Mouse (Mus musculus) hindbrain, embryonic 10.5 days (tissue): ENCODE results near the gene Stim1. TPM values are rescaled to one million over a fixed set of nuclear protein-coding genes. Genes with fewer than 3 reads are reported as not detected.

Experiments
- DNase-seq: peaks from one replicate; pipeline ENCODE4 v3.0.0-alpha.2; 2017; ENCODE audit warnings: low spot score
- H3K27ac ChIP-seq: fragments of 300-500 bp; sonication (generic); 2 replicates; pipeline ENCODE4 v1.5.1; 2016; ENCODE audit warnings: mild to moderate bottlenecking, moderate library complexity
- H3K27me3 ChIP-seq: fragments of 300-500 bp; sonication (generic); 2 replicates; pipeline ENCODE4 v1.6.1; 2016; ENCODE audit warnings: mild to moderate bottlenecking; ENCODE audit not compliant: poor library complexity, insufficient read depth, severe bottlenecking
- H3K36me3 ChIP-seq: fragments of 300-500 bp; sonication (generic); 2 replicates; pipeline ENCODE4 v1.6.1; 2016; ENCODE audit warnings: mild to moderate bottlenecking, moderate library complexity
- H3K4me1 ChIP-seq: fragments of 300-500 bp; sonication (generic); replicated peaks from 2 replicates; pipeline ENCODE4 v1.6.1; 2016; ENCODE audit warnings: mild to moderate bottlenecking
- H3K4me3 ChIP-seq: fragments of 300-500 bp; sonication (generic); 2 replicates; pipeline ENCODE4 v1.5.1; 2016; ENCODE audit warnings: mild to moderate bottlenecking, moderate library complexity
- H3K9me3 ChIP-seq: fragments of 300-500 bp; sonication (generic); 2 replicates; pipeline ENCODE4 v1.6.1; 2016; ENCODE audit warnings: mild to moderate bottlenecking, moderate library complexity
- WGBS: fragments of 180-500 bp; shearing (Covaris S2); methylation state at CpG from one replicate; pipeline ENCODE4 v1.1.7; 2016; 5-methylcytosine and 5-hydroxymethylcytosine counted together
- polyA plus RNA-seq: library from polyadenylated mRNA; unstranded; fragments of >200 nt; fragmentation: Nextera tagmentation; extraction: Ambion mirVana; gene quantifications from 2 replicates; pipeline ENCODE4 v1.2.1, GENCODE M21; 2016

Gene Stim1
- polyA plus RNA-seq, 1 experiment from 2014 or later: 8.9 TPM

DNA sequence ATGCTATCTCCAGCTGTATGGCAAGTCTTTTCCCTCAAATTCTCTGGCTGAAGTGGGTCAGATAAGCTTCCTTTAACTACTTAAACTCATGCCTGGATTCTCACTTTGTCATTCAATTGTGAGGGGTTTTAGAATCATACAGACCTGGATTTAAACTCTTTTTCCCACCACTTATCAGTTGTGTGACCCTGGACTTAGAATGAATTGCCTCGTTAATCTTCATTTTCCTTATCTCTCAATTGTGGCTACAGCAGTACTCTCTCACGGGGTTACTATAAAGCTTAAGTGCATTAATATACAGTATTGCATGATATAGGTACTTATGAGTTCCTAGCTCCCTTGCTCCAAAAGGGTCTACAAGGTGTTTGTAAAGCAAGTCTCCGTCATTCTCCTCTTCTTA, 24.7 kb upstream of the Stim1 start:
- Histone ChIP-seq H3K27me3 (no peaks in the 10 kb centered on the region), H3K9me3 (no peaks in the 10 kb centered on the region), H3K36me3 (peaks cover 52% of the 10 kb centered on the region), H3K27ac (no peak overlapping the region), H3K4me1 (peaks cover 34% of the 10 kb centered on the region), H3K4me3 (no peak overlapping the region)
- DNase-seq: no peak
- 88% methylated on average over 3 of the region's 3 CpGs for WGBS

DNA sequence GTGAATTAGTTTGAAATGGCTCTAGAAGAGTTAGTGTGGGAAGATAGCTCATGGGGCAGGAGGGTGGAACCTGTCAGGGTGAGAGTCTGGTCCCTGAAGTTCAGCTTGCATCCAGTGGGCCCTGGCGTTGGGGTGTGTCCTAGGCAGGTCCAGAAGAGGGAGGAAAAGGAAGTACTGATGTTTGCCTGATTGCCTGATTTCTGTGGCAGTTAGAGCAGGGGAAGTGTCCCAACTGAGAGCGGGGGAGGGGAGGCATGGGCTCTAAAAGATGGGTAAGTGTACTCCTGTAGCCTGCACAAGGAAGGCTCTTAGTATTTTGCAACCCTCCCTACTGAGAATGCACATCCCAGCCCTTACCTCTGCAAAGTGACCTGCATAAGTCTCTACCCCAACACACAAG, 23.7 kb upstream of the Stim1 start:
- H3K27me3 ChIP-seq: no peaks in the 10 kb centered on the region
- H3K4me1 ChIP-seq: peaks cover 43% of the 10 kb centered on the region
- no peak overlapping the region for H3K27ac ChIP-seq
- no peak for DNase-seq
- 83% methylated on average over 2 of the region's 2 CpGs for WGBS
- no peaks in the 10 kb centered on the region for H3K9me3 ChIP-seq
- H3K36me3 ChIP-seq: peaks cover 43% of the 10 kb centered on the region
- no peak overlapping the region for H3K4me3 ChIP-seq

DNA sequence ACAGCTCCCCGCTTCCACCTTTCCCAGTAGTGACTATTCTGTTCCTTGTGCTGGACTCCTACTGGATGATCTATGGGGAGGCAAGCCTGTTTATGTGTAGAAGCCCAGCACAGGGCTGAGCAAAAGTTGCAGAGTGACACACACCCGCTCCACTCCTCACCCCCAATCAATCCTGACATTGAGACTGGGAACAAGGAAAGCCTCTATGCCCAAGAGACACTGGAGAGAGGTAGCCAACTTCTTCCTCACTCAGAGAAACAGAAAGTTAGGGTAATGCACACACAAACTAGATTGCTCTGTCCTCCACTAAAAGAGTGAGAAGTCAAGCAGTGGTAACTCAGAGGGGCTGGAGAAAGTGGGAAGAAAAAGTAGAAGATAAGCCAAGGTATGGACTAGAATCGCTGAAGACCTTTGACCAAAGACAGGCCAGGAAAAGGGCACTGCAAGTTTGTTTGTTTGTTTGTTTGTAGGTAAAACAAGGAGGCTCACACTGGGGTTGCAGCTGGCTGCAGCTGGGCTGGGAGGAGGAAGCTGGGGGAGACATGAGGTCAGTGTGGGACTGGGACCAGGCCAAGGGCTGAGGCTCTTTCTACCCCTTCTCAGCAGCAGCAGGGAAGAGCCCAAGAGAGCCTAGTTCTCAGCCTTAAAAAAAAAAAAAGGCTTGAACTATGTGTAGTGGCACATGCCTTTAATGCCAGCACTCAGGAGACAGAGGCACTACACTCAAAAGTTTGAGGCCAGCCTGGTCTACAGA, 22.6 kb upstream of the Stim1 start:
- H3K4me3 ChIP-seq: no peak overlapping the region
- H3K27me3 ChIP-seq: no peaks in the 10 kb centered on the region
- H3K27ac ChIP-seq: no peak overlapping the region
- H3K4me1 ChIP-seq: peaks cover 51% of the 10 kb centered on the region
- 89% methylated on average over 3 of the region's 3 CpGs for WGBS
- H3K9me3 ChIP-seq: no peaks in the 10 kb centered on the region
- peaks cover 32% of the 10 kb centered on the region for H3K36me3 ChIP-seq
- DNase-seq: no peak

DNA sequence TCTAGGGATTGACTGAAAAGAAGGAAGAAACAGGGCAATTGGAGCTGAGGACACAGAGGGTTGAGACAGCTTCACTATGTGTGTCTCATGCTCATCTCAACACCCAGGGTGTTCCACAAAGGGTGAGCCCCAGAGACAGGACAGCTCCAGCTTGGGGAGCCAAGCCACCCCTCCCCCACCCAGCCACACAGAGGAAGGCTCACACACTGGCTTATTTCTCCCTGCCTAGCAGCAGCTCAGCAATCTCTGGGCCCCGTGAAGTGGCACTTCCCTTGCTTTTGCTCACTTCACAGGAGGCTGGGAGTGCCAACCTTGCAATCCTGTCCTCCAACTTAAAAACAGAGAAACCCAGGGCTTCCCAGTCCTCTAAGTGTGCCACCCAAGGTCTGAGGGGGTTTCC, 21.8 kb upstream of the Stim1 start:
- H3K4me1 ChIP-seq: peaks cover 51% of the 10 kb centered on the region
- no peak for DNase-seq
- H3K27me3 ChIP-seq: no peaks in the 10 kb centered on the region
- H3K9me3 ChIP-seq: no peaks in the 10 kb centered on the region
- 8% methylated on average over 1 of the region's 1 CpGs for WGBS
- H3K4me3 ChIP-seq: no peak overlapping the region
- H3K36me3 ChIP-seq: peaks cover 23% of the 10 kb centered on the region
- peak overlapping the region; percentile 66 for H3K27ac ChIP-seq

DNA sequence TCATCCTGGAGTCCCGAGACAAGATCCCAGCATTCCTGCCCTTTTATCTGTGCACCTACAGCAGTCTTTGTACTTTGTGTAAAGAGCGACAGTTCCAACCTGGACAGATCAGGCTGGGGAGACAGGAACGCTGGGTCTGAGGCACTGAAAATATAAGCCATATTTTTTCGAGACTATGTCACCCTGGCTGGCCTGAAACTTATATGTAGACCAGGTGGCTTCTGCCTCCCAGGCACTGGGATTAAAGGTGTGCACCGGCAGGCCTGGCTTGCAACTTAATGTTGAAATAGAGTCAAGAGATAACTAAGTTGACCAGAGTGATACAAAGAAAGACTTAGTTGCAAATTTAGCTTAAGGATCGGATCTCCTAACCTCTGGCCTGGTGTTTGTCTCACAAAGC, 21.3 kb upstream of the Stim1 start:
- H3K27me3 ChIP-seq: no peaks in the 10 kb centered on the region
- WGBS: 62% methylated on average over 6 of the region's 6 CpGs
- DNase-seq: no peak
- H3K36me3 ChIP-seq: peaks cover 19% of the 10 kb centered on the region
- no peak overlapping the region for H3K4me3 ChIP-seq
- peaks cover 51% of the 10 kb centered on the region for H3K4me1 ChIP-seq
- H3K9me3 ChIP-seq: no peaks in the 10 kb centered on the region
- peak overlapping the region; percentile 66; the same call in 1 of the 2 replicates for H3K27ac ChIP-seq

DNA sequence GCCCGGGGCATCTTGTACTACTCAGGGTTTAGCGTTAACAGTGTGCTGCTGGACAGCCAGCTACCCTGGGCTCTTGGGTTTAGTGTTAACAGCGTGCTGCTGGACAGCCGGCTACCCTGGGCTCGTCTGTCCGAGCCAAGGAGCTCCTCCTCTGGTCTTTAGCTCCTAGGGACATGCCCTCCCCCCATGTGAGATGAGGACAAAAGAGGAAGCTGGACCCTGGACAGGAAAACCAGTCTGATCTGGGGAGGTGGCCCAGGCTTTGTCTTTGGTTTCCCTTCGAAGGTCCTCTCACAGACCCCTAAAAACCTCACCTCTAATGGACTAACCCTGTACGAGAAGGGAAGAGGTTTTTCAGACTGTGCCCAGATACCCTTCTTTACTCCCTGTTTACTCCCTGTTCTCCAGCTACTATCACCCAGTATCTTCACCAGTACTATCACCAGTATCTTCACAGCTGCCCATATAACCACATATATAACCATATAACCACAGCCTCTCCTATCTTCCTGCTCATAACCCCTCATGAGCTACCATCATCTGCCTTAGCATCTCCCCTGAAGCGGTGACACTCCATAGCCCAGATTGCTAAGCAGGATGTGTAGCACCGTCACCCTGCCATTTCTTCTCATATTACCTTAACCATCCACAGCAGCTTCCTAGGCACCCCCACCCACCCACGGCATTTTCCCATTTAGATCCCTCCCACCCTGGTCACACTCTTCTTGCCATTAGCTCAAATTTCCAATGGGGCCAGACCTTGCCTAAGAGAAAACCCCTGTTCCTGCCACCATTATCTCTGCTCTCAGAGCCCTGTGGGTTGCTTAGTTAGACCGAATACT, 20.4 kb upstream of the Stim1 start:
- peaks cover 10% of the 10 kb centered on the region; the same call in 1 of the 2 replicates for H3K36me3 ChIP-seq
- no peaks in the 10 kb centered on the region for H3K9me3 ChIP-seq
- H3K4me1 ChIP-seq: peaks cover 51% of the 10 kb centered on the region
- 0 out of 2 replicates have a peak overlapping the region, but pooled peaks have one; percentile 7 for H3K4me3 ChIP-seq
- no peak for DNase-seq
- H3K27me3 ChIP-seq: no peaks in the 10 kb centered on the region
- H3K27ac ChIP-seq: peak overlapping the region; percentile 40
- WGBS: 59% methylated on average over 12 of the region's 12 CpGs

DNA sequence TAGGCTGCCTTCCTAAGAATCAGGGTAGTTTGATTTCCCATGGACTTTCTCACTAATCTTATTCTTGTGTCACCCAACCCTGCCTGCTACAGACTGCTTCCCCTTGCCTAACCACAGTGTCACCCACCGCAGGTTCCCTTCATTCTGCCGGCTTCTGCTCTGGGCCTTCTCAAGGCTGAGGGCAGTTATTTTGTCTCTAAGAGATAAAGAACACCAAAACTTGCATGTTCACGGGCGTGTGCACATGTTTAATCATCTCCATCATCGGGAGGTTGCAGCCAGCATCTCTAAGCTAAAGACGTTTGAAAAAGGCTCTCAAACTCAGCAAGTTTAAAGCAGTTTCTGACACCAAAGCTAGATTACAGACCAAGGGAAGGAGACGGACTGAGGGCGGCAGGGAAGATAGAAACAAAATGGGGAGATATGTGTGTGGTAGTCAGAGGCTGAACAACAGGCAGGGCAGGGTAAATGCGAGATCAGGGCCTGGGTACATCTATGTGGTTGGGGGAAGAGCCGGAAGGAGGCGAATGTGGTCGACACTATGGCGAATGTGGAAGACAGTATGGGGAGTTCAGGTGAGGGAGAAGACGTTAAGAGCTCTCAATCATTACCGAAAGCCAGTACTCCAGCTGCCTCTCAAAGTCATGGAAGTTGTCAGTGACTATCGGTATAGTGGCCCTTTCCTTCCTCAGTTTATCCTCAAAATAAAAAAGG, 18.8 kb upstream of the Stim1 start:
- peak overlapping the region; percentile 98 for H3K27ac ChIP-seq
- 32% methylated on average over 16 of the region's 16 CpGs for WGBS
- no peaks in the 10 kb centered on the region for H3K27me3 ChIP-seq
- H3K9me3 ChIP-seq: no peaks in the 10 kb centered on the region
- H3K4me1 ChIP-seq: peaks cover 51% of the 10 kb centered on the region
- peak overlapping the region; percentile 90 for H3K4me3 ChIP-seq
- no peak for DNase-seq
- 0 out of 2 replicates have a peak, but pooled peaks cover 2% of the 10 kb centered on the region for H3K36me3 ChIP-seq

DNA sequence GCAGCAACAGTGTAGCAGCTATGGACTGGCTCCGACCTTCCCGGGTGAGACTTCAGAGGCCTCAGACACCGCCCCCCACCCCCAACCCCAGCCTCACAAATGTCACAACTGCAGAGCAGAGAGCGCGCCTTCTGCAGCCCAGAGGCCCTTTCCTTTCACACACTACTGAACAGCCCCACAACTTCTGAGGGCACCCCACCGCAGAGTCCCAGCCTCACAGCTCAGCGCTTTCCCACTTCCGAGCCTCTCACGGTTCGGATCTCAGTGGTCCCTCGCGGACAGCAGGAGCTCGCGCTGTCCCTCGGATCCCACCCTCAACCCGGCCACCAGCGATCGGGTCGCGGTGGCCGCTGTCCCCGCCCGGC, 18.1 kb upstream of the Stim1 start:
- DNase-seq: no peak
- no peaks in the 10 kb centered on the region for H3K9me3 ChIP-seq
- H3K36me3 ChIP-seq: no peaks in the 10 kb centered on the region
- H3K4me3 ChIP-seq: peak overlapping the region; percentile 90
- peaks cover 51% of the 10 kb centered on the region for H3K4me1 ChIP-seq
- WGBS: under 1% methylated on average over 23 of the region's 23 CpGs
- H3K27ac ChIP-seq: peak overlapping the region; percentile 98
- H3K27me3 ChIP-seq: no peaks in the 10 kb centered on the region

DNA sequence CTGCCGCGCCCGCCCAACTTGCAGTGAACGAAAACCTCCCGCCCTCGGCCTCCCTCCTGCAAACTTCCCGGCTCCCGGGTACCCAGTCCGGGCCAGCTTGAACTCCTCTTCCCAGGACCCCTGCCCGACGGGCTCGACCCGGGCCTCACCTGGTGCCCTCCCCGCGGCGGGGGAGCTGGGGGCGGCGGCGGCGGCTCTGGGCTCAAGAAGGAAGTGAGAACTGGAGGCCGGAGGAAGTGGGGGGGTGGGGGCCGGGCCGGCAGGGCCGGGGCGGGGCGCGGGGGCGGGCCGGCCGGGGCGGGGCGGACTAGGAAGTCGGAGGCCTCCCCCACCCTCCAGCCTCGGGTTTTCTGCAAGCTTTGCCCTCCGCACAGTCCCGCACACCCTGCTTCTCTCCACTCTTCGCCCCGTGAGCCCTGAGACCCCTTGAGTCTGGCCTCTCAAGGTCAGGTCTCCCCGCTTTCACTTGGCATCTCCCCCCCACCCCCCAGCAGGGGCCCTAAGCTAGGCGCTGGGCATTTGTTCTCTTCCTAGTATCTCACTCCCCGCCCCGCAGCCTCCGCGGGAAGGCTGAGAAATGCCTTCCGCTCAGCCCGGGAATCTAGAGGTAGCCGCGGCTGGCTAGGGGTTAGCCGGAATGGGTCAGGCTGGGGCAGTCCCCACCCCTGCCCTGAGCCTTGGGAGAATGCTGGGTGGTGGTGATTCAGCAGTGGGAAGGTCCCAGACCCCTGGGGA, 17.5 kb upstream of the Stim1 start:
- under 1% methylated on average over 47 of the region's 49 CpGs for WGBS
- H3K36me3 ChIP-seq: no peaks in the 10 kb centered on the region
- H3K9me3 ChIP-seq: no peaks in the 10 kb centered on the region
- DNase-seq: peak; percentile 81
- peak overlapping the region; percentile 98 for H3K27ac ChIP-seq
- H3K27me3 ChIP-seq: no peaks in the 10 kb centered on the region
- peak overlapping the region; percentile 90 for H3K4me3 ChIP-seq
- H3K4me1 ChIP-seq: peaks cover 46% of the 10 kb centered on the region

DNA sequence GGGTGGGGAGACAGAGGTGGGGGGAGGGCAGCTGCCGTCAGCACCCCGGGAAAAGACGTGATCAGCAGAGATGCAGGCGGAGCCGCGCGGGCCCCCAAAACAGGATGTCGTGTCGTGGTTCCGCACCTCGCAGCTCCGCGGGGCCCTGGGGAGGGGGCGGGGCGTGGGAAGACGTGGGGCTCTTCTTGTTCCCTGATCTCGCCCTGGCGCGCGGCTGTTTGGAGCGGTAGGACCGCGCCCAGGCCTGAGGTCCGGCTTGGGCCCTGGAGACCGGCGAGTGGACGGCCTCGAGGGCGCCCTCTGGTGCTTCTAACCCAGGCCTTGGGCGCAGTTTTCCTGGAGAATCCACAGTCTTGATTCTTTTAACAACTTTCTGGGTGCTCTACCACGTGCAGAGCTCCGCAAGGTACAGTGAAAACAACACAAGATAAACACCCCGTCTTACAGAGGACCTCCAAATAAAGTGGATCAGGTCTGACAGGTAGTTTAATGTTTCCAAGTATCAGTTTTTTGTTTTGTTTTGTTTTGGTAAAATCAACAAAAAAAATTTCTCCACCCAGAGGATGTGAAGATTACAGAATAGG, 16.9 kb upstream of the Stim1 start:
- WGBS: under 1% methylated on average over 33 of the region's 33 CpGs
- Histone ChIP-seq H3K27me3 (no peaks in the 10 kb centered on the region), H3K27ac (peak overlapping the region; percentile 98), H3K4me3 (peak overlapping the region; percentile 90), H3K9me3 (no peaks in the 10 kb centered on the region), H3K4me1 (peaks cover 39% of the 10 kb centered on the region), H3K36me3 (no peaks in the 10 kb centered on the region)
- DNase-seq: peak; percentile 89

DNA sequence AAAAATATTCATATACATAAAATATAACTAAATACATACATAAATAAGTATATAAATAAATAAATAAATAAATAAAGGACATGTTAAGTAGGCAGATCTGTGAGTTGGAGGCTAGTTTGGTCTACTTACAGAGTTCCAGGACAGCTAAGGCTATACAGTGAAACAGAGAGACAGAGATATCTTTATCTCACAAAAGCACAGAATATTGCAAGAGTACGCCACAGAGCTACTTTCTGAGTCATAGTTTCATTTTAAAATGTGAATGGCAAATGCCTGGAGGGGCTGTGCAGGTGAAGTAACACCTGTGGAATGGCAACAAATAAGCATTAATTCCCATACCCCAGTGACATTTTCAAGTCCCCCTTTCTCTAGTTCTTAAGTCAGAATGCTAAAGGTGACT, 14.0 kb upstream of the Stim1 start:
- Histone ChIP-seq H3K4me3 (no peak overlapping the region), H3K4me1 (peaks cover 10% of the 10 kb centered on the region), H3K27me3 (no peaks in the 10 kb centered on the region), H3K27ac (no peak overlapping the region), H3K36me3 (no peaks in the 10 kb centered on the region), H3K9me3 (no peaks in the 10 kb centered on the region)
- 90% methylated on average over 1 of the region's 1 CpGs for WGBS
- DNase-seq: no peak

DNA sequence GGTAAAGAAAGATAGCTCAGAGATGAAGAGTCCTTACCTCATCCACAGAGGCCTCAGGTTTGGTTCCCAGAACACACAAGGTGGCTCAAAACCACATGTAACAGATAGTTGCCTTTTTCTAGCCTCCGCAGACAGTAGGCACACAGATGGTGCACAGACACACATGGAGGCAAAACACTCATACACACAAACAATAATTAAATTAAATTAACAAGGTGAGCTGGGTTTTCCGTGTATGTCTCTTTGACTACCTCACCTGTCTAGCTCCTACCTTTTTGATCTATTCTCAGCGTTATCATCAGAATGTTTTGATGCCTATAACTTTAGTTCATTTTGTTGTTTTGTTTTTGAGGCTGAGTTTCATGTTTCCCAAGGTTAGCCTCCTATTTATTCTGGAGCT, 11.7 kb upstream of the Stim1 start, which contains the start of gene Rhog:
Gene Rhog, minus strand, starts transcription at position 101 of the 400 bp plus-strand sequence.
- Histone ChIP-seq H3K36me3 (no peaks in the 10 kb centered on the region), H3K4me3 (no peak within 1 kb of the TSS), H3K4me1 (no peaks in the 10 kb centered on the region), H3K9me3 (no peaks in the 10 kb centered on the region), H3K27ac (no peak within 1 kb of the TSS), H3K27me3 (no peaks in the 10 kb centered on the region)
- 82% methylated on average over 3 of the region's 3 CpGs for WGBS
- no peak for DNase-seq
